Mouse (Mus musculus) megakaryocyte-erythroid progenitor cell, adult 5-6 weeks (primary cell): ENCODE measurements around the gene Hoxa11. TPM values are rescaled to one million over a fixed set of nuclear protein-coding genes. Genes with fewer than 3 reads are reported as not detected.

ENCODE experiments used
- ATAC-seq: replicated peaks from 2 replicates; pipeline ENCODE4 v1.8.0; 2016; ENCODE audit warnings: mild to moderate bottlenecking, inconsistent platforms; ENCODE audit not compliant: severe bottlenecking, poor library complexity, low FRiP score, low TSS enrichment
- total RNA-seq, 2 experiments: library from RNA; stranded (forward) in 1 of 2; stranded (reverse) in 1 of 2; fragments of 200-1000, 215-1000 nt in 1 of 2; fragments of >200 nt in 1 of 2; fragmentation: Nextera tagmentation in 1 of 2; gene quantifications; 2 replicates each; pipeline ENCODE4 v1.2.3; 2014 to 2017

Gene Hoxa11
- total RNA-seq, 2 experiments from 2014 or later = not detected

GRCm38 (mm10) chr6:52266666-52266985 is 21.0 kb upstream of the Hoxa11 start:
- no peak for ATAC-seq

GRCm38 (mm10) chr6:52265913-52266665 is 20.5 kb upstream of the Hoxa11 start:
- ATAC-seq = no peak

- no peak for ATAC-seq
These were observed 19.8 kb upstream of the Hoxa11 start for GRCm38 (mm10) chr6:52265306-52265912.

- ATAC-seq = no peak
These were observed 18.6 kb upstream of the Hoxa11 start for GRCm38 (mm10) chr6:52264106-52264790.

GRCm38 (mm10) chr6:52263321-52263585 is 17.6 kb upstream of the Hoxa11 start:
- no peak for ATAC-seq

- no peak for ATAC-seq
These were observed 17.1 kb upstream of the Hoxa11 start for GRCm38 (mm10) chr6:52262463-52263320.

GRCm38 (mm10) chr6:52261751-52262462 is 16.3 kb upstream of the Hoxa11 start:
- ATAC-seq = no peak

GRCm38 (mm10) chr6:52260654-52261575 is 15.3 kb upstream of the Hoxa11 start, which contains the start of gene Hoxa13:
Gene Hoxa13 (minus strand): TSS chr6:52260880.
- ATAC-seq = no peak

- no peak for ATAC-seq
These were observed 14.2 kb upstream of the Hoxa11 start for GRCm38 (mm10) chr6:52259811-52260261.

- ATAC-seq = no peak
These were observed 13.6 kb upstream of the Hoxa11 start for GRCm38 (mm10) chr6:52259081-52259790.

- no peak for ATAC-seq
These were observed 11.3 kb upstream of the Hoxa11 start for GRCm38 (mm10) chr6:52256956-52257355.

GRCm38 (mm10) chr6:52253511-52254500 is 8.2 kb upstream of the Hoxa11 start:
- no peak for ATAC-seq

- ATAC-seq = peak; percentile 9; the same call in 1 of the 2 replicates
These were observed 7.3 kb upstream of the Hoxa11 start for GRCm38 (mm10) chr6:52252775-52253376.

GRCm38 (mm10) chr6:52252016-52252774 is 6.6 kb upstream of the Hoxa11 start:
- no peak for ATAC-seq

GRCm38 (mm10) chr6:52251177-52251879 is 5.7 kb upstream of the Hoxa11 start:
- no peak for ATAC-seq
